Mouse (Mus musculus): ENCODE results near the gene Cdkn2c. TPM values are rescaled to one million over a fixed set of nuclear protein-coding genes. Genes with fewer than 3 reads are reported as not detected.
"Not testable (repeated sequence)": the region's sequence is repeated elsewhere in the genome, so short reads cannot be mapped to it uniquely, and the experiment has no call there.

Gene Cdkn2c
- total RNA-seq (2015; ENCODE audit: low replicate concordance) (190 and 219 TPM in 2 replicates), total RNA-seq (2017; ENCODE audit: low replicate concordance) (196 and 225 TPM in 2 replicates)

DNA sequence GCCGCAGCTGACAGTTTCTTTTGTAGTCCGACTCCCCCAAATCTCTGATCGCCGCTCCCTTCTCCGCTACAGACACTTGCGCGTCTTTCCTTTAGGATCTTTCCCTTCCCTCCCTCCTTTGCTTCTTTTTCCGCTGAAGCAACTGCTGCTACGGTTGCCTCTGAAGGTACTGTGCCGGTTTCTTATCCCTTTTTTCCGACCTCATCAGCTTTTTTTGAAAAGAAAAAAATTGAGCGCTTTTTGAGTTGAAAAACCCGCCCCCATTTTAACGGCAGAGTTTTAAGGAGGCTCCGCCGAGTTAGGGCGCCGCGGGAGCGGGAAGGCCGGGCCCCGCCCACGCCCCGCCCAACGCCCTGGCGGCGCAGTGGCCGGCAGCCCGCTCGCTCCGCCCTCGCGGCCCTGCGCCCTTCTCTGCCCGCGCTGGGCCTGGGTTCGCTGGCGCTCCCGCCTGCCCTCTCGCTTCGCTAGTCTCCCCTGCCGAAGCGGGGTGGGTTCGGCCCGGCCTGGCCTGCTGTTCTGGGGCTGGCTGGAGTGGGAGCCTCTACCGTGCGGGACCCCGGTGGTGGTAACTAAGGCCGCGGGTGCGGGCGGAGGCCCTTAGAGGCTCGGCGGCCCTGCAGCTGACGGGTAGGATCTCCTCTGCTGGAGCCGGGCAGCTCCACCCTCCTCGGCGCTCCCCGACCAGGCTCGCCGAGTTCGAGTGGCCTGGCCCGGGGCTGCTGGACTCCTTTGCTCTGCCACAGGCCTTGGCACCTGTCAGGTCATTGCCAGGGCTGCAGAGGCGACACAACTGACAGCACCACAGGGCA lies at the start of gene Cdkn2c:
Cdkn2c (minus strand) TSS at position 729 of the 809 bp plus-strand sequence.
- ATAC-seq (replicated peaks; ENCODE audit: low FRiP score, poor library complexity, severe bottlenecking): peak; percentile 86

DNA sequence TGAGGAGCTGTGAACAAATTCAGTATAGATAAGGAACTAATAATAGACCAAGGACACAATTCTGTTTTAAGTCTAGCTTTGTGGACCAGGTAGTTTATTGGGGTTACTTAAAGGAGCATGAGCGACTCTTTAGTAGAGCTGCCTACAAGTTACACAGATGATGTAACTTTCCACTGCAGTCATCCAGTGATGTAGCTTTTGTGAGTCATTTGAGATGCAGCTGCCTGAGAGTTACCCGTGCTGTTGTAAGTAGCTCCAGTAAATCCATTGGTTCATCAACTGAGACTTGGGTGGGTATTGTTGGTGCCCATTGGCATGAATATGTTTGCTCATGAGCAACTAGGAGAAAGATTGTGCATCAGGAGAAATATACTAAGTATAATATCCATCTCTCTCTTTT lies 38.4 kb upstream of the Cdkn2c start:
- no peak for ATAC-seq (replicated peaks; ENCODE audit: low FRiP score, poor library complexity, severe bottlenecking)

DNA sequence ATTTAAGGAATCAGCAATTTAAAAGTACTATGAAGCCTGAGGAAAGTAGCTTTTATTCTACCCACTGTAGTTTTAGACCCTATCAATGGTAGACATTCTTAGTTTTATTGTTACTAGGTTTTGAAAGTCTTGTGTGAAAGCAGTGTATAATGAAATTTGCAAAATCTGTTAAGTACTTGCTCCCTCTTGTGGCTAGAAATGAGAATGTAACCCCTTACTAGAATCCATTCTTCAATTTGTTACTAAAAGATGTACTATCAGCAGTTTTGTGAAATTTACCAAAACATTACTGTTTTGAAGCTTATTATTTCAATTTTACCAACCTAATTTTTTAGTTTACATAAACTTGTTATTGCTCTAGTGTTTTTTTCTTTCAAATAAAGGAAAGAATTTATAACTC lies 36.6 kb upstream of the Cdkn2c start:
- peak; percentile 72 for ATAC-seq (replicated peaks; ENCODE audit: low FRiP score, poor library complexity, severe bottlenecking)

DNA sequence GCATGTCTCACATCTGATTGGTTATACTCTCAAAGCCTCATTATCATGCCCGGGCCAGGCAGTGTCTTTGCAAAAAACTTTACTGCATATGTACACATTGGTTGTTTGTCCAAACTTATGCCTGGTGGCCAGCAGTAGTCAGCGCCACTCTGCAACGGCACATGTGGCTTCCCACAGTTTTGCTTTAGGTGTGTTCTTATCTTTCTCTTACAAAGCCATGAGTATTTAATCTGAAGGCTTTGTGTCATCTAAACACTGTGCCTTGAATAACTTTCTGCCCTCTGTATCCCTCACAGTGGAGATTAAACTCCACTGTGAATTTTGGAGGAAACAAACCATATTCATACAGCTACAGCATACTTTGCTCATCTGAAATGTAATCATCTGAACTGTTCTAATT lies 33.7 kb upstream of the Cdkn2c start:
- ATAC-seq (replicated peaks; ENCODE audit: low FRiP score, poor library complexity, severe bottlenecking): not testable (repeated sequence)

DNA sequence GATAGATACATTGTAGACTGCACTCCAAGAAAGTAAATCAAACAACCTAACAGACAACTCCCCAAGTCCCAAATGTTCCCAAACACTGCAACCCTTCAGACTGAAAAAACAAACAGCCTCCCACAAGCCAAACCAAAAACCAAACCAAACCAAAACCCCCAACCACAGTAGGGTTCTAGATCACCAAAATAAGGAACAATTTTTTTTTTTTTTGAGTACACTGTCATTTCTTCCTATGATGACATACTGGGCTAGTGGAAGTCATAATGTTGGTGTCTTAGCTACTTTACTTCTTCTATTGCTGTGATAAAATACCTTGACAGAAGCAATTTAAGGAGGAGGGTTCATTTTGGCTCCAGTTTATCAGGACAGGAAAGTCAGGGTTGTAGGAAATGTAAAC lies 25.7 kb upstream of the Cdkn2c start:
- ATAC-seq (replicated peaks; ENCODE audit: low FRiP score, poor library complexity, severe bottlenecking): no peak

DNA sequence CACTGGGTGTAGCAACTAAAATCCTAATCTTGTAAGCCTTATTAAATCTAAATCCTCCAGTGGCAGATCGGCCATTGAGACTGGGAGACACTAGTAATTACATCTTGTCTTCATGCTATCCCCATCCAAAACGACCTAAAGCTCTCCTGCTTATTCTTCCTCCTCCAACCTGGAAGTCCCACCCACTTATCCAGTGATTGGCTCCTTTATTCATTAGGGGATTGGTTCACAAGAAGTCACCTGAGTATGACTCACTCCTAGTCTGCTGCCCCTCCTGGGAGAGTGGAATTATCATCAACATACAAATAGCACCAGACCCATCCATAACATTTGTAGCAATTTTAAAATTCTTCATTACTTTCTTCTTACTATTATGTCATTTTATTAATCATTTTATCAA lies 16.6 kb upstream of the Cdkn2c start:
- no peak for ATAC-seq (replicated peaks; ENCODE audit: low FRiP score, poor library complexity, severe bottlenecking)

DNA sequence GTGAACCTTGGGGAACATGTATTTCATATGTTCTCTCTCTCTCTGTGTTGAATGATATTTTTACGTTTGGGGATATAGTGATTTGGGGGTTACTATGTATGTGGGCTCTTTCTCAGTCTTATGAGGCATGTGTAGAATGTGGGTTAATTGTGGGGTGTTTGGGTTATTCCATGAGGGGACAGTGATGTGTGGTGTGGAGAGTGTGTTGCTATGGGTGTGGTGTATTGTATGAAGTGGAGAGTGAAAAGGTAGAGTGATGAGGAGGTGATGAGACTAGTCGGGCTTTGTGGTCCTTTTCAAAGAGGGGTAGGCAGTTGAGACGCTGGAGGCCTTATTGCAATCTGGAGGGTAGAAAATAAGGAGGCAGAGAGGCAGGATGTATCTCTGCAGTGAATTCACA lies 10.2 kb upstream of the Cdkn2c start:
- ATAC-seq (replicated peaks; ENCODE audit: low FRiP score, poor library complexity, severe bottlenecking): peak; percentile 11

DNA sequence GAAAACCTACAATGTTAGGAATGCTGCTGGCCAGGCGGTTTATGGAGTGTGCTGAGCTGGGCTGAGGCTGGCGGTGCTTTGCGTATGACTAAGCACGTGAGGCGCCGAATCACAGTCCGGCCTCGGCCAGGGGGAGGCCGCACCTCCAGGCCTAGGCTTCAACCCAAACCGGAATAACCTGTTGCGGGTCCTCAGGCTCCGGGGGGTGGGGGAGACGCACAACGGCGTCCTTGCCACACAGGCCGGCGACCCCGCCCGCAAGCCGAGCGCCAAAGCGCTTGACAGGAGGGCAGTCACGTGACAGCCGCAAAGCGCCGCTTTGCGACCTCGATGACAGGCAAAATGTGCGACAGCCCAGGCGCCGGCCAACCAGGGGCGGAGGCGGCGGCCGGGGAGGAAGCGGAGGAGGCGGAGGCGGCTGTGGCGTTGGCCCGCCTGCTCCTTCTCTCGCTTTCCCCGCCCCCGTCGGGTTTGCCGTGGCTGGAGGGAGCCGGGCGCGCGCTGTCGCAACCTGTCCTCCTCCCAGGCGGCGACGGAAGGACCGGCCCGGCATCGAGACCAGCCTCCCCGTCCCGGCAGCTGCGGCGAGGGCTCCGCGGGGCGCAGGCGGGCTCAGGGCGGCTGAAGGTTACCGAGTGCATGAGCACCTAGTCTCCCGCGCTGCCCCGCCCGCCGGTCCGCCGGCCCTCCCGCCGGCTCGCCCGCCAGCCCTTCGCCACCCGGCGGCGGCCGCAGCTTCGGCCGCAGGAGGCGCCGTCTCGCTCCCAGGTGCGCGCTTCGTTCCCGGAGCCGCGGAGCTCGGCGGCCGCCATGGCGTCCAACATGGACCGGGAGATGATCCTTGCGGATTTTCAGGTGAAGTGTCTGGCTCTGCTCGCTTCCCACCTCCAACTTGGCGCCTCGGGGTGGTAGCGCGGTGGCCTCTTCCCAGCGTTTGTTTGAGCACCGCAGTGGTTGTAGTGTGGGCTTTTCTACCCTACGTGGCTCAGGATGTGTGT lies 9.5 kb upstream of the Cdkn2c start, which contains the start of gene Faf1:
Faf1 (plus strand) TSS at position 371 of the 998 bp plus-strand sequence.
- ATAC-seq (replicated peaks; ENCODE audit: low FRiP score, poor library complexity, severe bottlenecking): peak; percentile 95

DNA sequence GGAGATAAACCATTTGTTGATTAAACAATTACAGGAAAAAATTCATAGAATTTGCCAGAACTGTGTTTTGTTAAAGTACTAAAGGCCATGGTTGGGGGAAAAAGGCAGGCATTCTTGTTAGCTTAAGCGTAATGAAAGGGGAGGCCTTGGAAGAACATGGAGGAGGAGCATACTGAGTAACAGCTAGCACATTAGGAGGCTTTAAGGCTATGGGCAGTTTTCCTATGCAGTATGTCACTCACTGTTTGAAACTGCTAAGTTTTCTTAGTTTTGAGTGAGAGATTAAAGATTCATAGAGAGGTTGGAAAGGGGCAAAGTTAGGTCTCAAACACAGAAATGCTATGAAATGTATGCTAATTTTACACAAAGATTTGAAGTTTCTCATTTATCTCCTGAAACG lies 7.1 kb upstream of the Cdkn2c start:
- no peak for ATAC-seq (replicated peaks; ENCODE audit: low FRiP score, poor library complexity, severe bottlenecking)

DNA sequence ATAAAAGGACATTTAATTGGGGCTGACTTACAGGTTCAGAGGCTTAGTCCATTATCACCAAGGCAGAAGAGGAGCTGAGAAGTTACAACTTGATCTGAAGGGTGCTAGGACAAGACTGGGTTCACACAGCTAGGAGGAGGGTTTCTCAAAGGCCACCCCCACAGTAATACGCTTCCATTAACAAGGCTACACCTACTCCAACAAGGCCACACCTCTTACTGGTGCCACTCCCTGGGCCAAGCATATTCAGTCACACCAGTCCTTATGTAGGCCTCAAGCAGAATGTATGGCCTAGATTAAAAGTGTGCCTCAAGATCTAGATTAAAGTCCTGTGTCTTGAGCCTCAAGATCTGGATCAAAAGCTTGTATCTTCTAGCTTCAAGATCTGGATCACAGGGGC lies 5.0 kb upstream of the Cdkn2c start:
- ATAC-seq (replicated peaks; ENCODE audit: low FRiP score, poor library complexity, severe bottlenecking): no peak

DNA sequence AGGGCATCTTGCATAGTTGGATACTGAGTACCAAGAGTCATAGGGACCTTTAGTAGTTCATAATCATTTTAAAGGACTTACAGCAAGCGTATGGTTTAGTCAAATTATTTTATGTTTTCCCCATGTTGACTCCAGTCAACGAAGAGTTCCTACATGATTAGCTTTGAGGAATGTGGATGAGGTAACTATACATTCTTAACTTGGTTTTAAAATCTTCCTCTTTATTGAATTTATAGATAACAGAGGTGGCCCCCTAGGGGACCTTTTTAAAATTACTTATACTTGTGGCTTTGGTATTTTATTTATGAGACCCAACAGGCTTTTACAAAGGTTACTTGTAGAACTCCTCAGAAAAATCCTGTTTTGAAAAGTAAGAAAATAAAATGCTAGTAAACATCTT lies 3.2 kb upstream of the Cdkn2c start:
- ATAC-seq (replicated peaks; ENCODE audit: low FRiP score, poor library complexity, severe bottlenecking): no peak

DNA sequence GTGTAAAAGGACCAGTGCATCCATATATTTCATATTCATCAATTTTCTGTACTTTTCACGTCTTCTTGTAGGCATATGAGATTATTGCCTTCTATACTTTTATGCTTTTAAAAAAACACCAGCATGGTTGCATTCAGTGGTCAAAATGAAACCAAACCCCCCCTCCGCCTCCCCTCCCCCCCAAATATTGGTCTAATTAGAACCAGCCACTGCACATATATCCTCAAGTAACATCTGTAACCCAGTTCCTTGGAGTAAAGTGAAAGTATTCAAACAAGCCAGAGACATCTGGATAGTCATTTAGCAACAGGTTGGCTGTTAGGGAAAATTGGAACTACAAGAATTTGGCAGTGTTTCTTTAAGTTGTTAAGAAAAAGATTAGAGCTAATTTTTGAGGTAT lies 529 bp upstream of the Cdkn2c start:
- ATAC-seq (replicated peaks; ENCODE audit: low FRiP score, poor library complexity, severe bottlenecking): no peak

DNA sequence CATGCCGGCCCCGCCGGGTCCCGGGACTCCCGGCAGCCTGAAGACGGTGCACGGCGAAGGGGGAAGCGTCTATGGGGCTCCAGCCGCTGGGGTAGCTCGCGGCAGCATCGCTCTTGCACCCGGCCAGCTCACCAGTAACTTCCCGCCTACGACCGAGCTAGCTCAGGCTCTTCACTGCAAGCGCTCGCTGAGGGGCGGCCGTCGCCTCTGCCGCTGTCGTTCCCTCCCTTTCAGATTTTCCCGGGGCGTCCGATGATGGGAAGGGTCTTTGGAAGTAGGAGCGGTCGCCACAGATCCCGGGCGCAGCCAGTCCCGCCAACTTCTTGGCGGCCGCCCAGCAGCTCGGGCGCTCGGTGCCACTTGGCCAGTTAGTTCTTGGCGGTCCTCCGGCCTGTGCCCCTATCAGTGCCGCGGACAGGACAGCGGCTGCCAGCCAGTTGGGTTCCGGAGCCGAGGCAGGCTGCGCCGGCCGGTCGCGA lies 968 bp downstream of the Cdkn2c start:
- peak; percentile 23; the same call in 1 of the 2 replicates for ATAC-seq (replicated peaks; ENCODE audit: low FRiP score, poor library complexity, severe bottlenecking)

DNA sequence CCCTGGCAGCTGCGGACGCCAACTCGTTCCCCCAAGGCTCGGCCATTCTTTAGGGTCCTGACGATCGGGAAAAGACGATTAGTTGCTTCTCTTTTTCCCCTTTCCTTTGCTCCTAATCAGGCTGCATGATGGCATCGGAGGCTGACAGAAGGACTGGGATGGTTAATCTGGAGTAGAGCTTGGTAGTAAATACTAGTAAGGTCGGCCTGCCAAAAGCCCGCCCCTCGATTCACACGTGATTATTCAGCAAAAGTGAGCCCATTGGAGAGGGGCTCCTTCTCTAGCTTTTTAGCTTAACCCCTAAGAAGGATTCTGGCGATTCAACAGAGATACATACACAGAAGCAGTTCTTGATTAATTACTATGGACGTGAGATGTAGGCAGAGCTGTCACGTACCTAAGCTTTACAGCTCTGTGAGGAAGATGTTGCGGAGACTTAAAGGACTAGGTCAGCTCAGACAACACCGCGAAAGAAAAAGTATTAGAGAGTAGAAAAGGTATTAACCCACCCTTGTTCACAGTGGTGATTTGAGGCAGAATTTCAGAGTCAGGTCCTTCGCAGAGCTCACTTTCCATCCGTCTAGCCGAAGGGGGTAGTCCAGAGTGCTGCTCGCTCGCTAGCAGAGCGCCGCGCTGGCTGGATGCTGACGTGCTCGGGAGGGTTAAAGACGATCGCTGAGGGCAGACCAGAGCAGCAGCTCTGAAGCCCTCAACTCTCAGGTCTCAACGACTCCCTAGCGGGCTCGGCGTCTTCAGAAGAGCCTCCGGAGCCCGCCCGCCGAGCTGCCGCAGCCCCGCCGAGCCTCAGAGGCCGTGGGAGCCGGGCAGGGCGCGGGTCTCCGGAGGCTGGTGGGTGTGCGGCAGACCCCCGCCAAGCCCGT lies 1.6 kb downstream of the Cdkn2c start:
- ATAC-seq (replicated peaks; ENCODE audit: low FRiP score, poor library complexity, severe bottlenecking): peak; percentile 68

DNA sequence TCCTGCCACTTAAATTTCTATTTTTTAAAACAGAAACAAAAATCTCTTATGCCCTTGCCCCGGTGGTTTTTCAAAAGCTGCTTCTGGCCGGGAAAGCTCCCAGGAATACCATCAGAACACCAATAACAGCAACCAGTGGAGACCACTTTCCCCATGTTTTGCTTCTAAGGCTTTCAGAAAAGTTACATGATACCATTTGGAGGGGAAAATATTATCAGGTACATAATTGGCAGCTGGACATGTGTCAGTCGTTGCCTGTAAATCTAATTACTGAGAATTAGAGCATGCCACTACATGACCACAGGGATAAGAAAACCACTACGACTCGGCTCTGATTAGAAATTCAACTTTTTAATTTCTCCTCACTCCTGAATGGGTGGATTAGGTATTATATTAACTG lies 2.9 kb downstream of the Cdkn2c start:
- ATAC-seq (replicated peaks; ENCODE audit: low FRiP score, poor library complexity, severe bottlenecking): no peak

DNA sequence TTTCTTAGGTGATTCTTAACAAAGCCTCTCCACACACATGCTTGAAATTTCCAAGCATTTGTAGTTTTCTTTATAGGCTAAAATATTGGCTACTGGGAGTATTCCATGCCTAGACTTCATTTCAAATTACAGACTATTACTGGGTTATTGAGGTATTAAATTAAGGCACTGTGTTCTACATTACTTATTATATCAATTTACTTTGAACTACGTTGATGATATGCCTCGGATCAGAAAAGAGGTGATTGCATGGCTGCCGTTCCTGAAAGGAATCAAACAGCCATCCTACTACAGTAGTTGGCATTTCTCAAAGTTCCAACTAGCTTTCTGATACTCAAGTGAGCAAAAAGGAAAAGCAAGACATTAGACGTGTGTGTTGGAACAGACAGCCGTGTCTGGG lies 4.7 kb downstream of the Cdkn2c start:
- ATAC-seq (replicated peaks; ENCODE audit: low FRiP score, poor library complexity, severe bottlenecking): no peak

DNA sequence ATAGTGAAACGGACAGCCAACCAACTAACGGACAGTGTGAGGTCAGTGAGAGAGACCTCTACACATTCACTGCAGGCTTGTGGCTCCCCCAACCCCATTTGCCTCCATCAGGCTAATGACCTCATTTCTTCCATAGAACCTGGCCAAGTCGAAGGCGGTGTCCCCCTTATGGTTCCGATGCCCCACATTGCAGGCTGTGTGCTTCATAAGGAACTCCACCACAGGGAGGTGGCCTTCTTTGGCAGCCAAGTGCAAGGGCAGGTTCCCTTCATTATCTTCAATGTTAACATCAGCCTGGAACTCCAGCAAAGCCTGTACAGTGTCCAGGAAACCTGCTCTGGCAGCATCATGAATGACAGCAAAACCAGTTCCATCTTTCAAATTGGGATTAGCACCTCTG lies 5.8 kb downstream of the Cdkn2c start:
- no peak for ATAC-seq (replicated peaks; ENCODE audit: low FRiP score, poor library complexity, severe bottlenecking)

DNA sequence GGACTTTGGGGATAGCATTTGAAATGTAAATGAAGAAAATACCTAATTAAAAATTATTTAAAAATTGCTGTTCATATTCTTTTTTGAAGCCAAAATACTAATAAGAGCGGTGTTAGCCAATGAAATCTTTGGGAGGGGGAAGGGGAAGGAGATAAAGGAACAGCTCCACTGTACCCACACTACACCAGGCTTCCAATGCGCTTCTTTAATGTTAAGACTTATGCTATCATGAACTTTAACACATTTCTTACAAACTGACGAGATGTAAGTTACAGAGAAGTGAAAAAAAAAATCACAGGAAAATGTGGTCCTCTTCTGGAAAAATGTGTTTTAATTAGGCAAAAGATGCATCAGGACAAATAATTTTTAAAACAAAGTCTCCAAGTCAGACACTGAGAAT lies 6.4 kb downstream of the Cdkn2c start:
- no peak for ATAC-seq (replicated peaks; ENCODE audit: low FRiP score, poor library complexity, severe bottlenecking)

DNA sequence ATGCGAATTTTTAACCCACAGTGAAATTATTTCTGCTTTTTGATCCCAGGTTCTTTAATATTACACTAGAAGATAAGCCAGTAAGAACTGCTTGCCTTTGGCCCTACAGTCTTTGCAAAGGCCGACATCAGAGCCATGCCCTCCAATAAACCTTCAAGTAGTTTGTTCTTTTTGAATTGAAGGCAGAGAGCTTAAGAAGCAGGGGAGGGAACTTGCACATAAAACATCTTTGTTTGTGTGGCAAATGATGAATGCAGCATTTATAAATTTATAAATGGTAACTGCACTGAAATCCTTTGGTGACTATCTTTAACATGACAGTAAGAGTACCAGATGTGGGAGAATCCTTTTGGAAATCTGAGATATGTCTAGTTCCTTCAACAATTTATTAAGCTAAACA lies 7.4 kb downstream of the Cdkn2c start:
- ATAC-seq (replicated peaks; ENCODE audit: low FRiP score, poor library complexity, severe bottlenecking): no peak
